Mouse (Mus musculus) liver, embryonic 15.5 days (tissue): ENCODE measurements around the gene Ptprs. TPM values are rescaled to one million over a fixed set of nuclear protein-coding genes. Genes with fewer than 3 reads are reported as not detected.

Experiments used
- ATAC-seq: fragments of 200-750 bp; cut with Nextera tagmentation; 2 replicates; pipeline ENCODE4 v1.8.0; 2017; ENCODE audit warnings: moderate number of reproducible peaks, mild to moderate bottlenecking, moderate library complexity; ENCODE audit not compliant: insufficient read depth
- H3K27ac ChIP-seq: fragments of 300-500 bp; sonication (generic); replicated peaks from 2 replicates; pipeline ENCODE4 v1.5.1; 2015; ENCODE audit warnings: mild to moderate bottlenecking, inconsistent platforms
- H3K27me3 ChIP-seq: fragments of 300-500 bp; sonication (generic); 2 replicates; pipeline ENCODE4 v1.6.1; 2015; ENCODE audit warnings: mild to moderate bottlenecking, inconsistent platforms
- H3K36me3 ChIP-seq: fragments of 300-500 bp; sonication (generic); replicated peaks from 2 replicates; pipeline ENCODE4 v1.6.1; 2015; ENCODE audit warnings: moderate library complexity, mild to moderate bottlenecking, inconsistent platforms
- H3K4me1 ChIP-seq: fragments of 300-500 bp; sonication (generic); replicated peaks from 2 replicates; pipeline ENCODE4 v1.6.1; 2015; ENCODE audit warnings: inconsistent platforms
- H3K4me2 ChIP-seq: fragments of 300-500 bp; sonication (generic); 2 replicates; pipeline ENCODE4 v1.6.1; 2015; ENCODE audit warnings: moderate library complexity, mild to moderate bottlenecking, inconsistent platforms
- H3K4me3 ChIP-seq: fragments of 300-500 bp; sonication (generic); replicated peaks from 2 replicates; pipeline ENCODE4 v1.5.1; 2015; ENCODE audit warnings: mild to moderate bottlenecking, inconsistent platforms
- H3K9ac ChIP-seq: fragments of 300-500 bp; sonication (generic); 2 replicates; pipeline ENCODE4 v1.6.1; 2015; ENCODE audit warnings: moderate library complexity, mild to moderate bottlenecking, inconsistent platforms
- H3K9me3 ChIP-seq: fragments of 300-500 bp; sonication (generic); replicated peaks from 2 replicates; pipeline ENCODE4 v1.6.1; 2016; ENCODE audit warnings: inconsistent platforms
- WGBS: fragments of 180-500 bp; shearing (Covaris S2); methylation state at CpG from one replicate; pipeline ENCODE4 v1.1.7; 2015; ENCODE audit warnings: mixed read lengths; ENCODE audit not compliant: insufficient replicate concordance; 5-methylcytosine and 5-hydroxymethylcytosine counted together
- polyA plus RNA-seq: library from polyadenylated mRNA; unstranded; fragments of >200 nt; fragmentation: Nextera tagmentation; extraction: Ambion mirVana; gene quantifications from 2 replicates; pipeline ENCODE4 v1.2.1, GENCODE M21; 2015

Ptprs gene
- polyA plus RNA-seq, 1 experiment from 2014 or later = 5.5 TPM

DNA sequence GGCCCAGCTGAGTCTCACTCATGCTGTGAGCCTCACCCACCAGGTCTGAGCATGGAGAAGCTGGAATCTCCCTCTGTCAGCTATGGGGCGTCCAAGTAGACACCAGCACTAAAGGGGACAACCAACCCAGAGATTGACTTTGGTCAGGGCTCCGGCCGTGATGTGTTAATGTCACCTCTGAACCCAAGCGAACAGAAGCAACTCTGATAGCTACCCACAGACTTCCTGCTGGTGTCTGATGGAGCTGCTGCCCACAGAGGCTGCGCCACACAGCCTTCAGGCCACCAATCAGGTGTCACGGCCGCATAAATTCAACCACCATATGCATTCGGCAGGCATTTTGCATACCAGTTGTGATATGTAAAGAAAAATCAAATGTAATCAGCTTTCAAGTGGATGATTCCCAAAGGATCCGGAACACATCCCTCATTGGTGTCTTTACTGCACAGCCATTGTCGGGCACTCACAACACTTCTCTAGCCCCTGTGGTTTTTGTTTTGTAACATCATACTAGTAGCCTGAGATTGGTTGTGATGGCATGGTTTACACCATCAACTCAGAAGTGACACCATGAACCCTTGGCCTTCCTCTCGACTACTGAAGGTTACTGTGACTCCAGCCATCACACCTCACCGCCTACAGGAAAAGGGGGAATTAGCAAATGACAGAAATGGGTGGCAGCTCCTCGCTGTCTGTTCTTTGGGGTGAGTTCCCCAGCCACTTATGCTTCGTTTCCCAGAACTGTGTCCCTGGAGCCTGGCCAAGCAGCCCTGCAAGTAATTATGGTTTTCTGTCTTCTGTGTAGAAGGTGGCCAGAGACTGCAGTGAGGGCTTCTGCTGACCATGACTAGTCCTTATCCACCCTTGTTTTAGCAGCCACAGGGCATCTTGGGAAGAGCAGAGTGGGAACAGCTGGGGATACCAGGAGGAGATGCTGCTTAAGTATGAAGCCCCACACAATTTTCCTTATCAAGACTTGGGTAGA lies 70.1 kb downstream of the Ptprs start:
- H3K27ac ChIP-seq = peak overlapping the region; percentile 64
- H3K4me2 ChIP-seq = no peak overlapping the region
- H3K4me3 ChIP-seq = no peak overlapping the region
- H3K4me1 ChIP-seq = peaks cover 36% of the 10 kb centered on the region
- H3K9ac ChIP-seq = no peak overlapping the region
- 0 out of 2 replicates have a peak, but pooled peaks have one; percentile 25 for ATAC-seq
- H3K27me3 ChIP-seq = no peaks in the 10 kb centered on the region
- H3K36me3 ChIP-seq = peaks cover 17% of the 10 kb centered on the region
- H3K9me3 ChIP-seq = no peaks in the 10 kb centered on the region
- WGBS = 49% methylated on average over 14 of the region's 14 CpGs

DNA sequence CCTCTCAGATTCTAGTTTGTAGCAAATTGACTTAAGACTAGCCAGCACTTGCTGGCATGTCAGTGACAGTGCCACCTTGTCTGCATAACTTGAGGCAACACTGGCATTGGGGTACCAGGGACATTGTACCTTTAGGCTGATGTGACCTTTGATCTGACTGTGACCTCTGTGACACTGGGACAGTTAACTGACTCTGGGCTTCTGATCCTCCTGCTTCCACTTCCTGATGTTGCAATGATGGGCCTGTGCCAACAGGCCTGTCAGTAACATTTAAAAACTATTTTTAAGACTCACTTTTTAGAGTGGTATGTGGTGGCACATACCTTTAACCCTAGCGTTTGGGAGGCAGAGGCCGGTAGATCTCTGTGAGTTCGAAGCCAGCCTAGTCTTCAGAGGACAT lies 70.9 kb downstream of the Ptprs start:
- Histone ChIP-seq H3K4me3 (no peak overlapping the region), H3K9ac (no peak overlapping the region), H3K9me3 (no peaks in the 10 kb centered on the region), H3K4me2 (no peak overlapping the region), H3K27me3 (no peaks in the 10 kb centered on the region), H3K4me1 (peaks cover 36% of the 10 kb centered on the region), H3K36me3 (peaks cover 23% of the 10 kb centered on the region), H3K27ac (peak overlapping the region; percentile 64)
- 67% methylated on average over 3 of the region's 3 CpGs for WGBS
- peak; percentile 53; the same call in 1 of the 2 replicates for ATAC-seq

DNA sequence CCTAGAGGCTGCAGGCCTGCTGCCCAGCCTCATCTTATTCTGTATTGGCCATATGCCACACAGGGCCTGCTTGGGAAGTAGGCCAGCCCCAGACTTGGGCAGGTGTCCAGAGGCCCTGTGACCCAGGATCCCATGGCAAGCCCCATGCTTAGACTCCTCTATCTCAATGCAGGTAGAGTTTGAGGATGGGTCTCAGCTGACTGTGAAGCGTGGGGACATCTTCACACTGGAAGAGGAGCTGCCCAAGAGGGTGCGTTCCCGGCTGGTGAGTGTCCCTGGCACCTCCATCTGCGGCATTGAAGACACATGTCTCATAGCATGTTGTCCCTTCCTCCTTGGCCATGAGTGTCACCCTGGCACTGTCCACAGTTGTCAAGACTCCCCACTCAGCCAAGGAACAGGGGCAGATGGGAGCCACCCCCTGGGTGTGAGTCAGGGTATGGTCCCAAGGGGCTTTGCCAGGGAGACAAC lies 75.2 kb downstream of the Ptprs start:
- H3K9me3 ChIP-seq = no peaks in the 10 kb centered on the region
- peaks cover 10% of the 10 kb centered on the region for H3K4me1 ChIP-seq
- whole genome bisulfite sequencing = 86% methylated on average over 4 of the region's 4 CpGs
- no peak overlapping the region for H3K4me2 ChIP-seq
- H3K27ac ChIP-seq = no peak overlapping the region
- H3K27me3 ChIP-seq = no peaks in the 10 kb centered on the region
- no peak for ATAC-seq
- peaks cover 53% of the 10 kb centered on the region for H3K36me3 ChIP-seq
- H3K4me3 ChIP-seq = no peak overlapping the region
- H3K9ac ChIP-seq = no peak overlapping the region

DNA sequence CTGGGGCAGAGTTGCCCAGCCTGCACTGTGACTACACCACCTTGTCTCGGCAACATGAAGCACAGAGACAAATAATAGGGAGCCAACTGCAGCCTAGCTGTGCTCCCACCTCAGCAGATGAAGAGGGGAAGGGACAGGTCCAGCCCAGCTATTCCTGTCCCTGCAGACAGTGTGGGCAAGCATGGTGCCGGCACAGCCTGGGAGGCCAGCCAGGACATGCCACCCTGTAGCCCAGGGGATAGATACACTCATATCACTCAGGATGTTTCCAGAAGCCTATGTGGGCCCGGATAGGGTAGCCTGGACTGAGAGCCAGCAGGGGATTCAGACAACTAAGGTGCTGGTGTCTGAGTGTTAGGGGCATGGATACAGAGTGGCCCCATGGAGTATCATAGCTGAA lies 76.1 kb downstream of the Ptprs start:
- H3K4me1 ChIP-seq = peaks cover 2% of the 10 kb centered on the region
- no peak overlapping the region for H3K4me3 ChIP-seq
- H3K27ac ChIP-seq = no peak overlapping the region
- H3K27me3 ChIP-seq = no peaks in the 10 kb centered on the region
- WGBS = 77% methylated on average over 3 of the region's 3 CpGs
- no peaks in the 10 kb centered on the region for H3K9me3 ChIP-seq
- no peak for ATAC-seq
- no peak overlapping the region for H3K9ac ChIP-seq
- H3K4me2 ChIP-seq = no peak overlapping the region
- H3K36me3 ChIP-seq = peaks cover 53% of the 10 kb centered on the region

DNA sequence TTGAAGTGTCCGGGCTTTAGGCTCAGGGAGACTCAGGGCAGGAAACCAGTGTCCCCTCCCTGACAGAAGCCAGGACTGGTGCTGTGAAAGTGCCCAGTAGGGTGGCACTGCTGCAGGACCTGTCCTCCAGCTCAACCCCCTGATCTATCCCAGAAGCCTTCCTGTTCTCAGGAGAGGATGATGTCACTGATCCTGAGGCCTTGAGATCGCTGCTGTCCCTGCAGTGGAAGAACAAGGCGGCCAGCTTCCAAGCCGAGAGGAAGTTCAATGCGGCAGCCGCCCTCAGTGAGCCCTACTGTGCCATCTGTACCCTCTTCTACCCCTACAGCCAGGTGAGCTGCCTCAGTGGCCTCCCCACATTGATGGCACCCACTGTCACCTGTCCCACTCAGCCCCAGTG lies 80.2 kb downstream of the Ptprs start:
- Histone ChIP-seq H3K27me3 (no peaks in the 10 kb centered on the region), H3K36me3 (peaks cover 40% of the 10 kb centered on the region), H3K9me3 (no peaks in the 10 kb centered on the region), H3K9ac (no peak overlapping the region), H3K4me3 (no peak overlapping the region), H3K4me1 (no peaks in the 10 kb centered on the region), H3K4me2 (no peak overlapping the region), H3K27ac (no peak overlapping the region)
- no peak for ATAC-seq
- WGBS = 64% methylated on average over 6 of the region's 6 CpGs

DNA sequence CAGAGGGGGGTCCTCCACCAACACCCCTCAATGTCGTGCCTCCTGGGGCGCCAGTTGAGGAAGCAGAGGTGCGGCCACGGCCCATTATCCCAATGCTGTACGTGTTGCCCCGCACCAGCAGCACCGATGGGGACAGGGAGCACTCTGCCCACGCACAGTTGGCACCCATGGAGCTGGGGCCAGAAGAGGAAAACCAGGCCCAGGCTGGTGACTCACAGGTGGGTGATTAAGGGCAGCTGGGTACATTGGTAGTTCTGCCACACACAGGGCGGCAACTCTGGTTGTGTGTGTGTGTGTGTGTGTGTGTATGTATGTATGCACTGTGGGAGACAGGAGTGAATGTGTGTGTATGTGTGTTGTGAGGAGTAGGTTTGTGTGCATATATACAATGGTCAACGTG lies 82.4 kb downstream of the Ptprs start:
- H3K4me1 ChIP-seq = no peaks in the 10 kb centered on the region
- H3K27me3 ChIP-seq = no peaks in the 10 kb centered on the region
- no peak overlapping the region for H3K4me2 ChIP-seq
- H3K4me3 ChIP-seq = no peak overlapping the region
- H3K36me3 ChIP-seq = peaks cover 31% of the 10 kb centered on the region
- no peak overlapping the region for H3K27ac ChIP-seq
- H3K9ac ChIP-seq = no peak overlapping the region
- WGBS = 76% methylated on average over 10 of the region's 10 CpGs
- H3K9me3 ChIP-seq = no peaks in the 10 kb centered on the region
- no peak for ATAC-seq

DNA sequence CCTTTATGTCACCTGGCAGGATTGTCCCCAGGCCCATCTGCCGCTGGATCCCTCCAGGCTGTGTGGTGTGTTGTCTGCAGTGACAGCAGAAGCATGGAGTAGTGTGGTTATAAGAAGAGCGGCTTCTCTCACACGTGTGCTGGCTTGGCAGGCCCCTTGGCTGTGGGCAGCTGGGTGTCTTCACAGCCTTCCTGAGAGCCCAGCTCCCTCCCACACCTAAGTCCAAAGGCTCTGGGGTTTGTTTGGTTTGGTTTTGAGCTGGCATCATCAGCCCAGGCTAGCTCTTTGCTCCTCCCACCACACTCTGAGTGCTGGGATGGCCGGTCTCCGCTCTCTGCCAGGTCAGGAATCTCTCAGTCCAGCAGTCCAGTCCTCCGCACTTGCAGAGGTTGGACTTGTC lies 83.0 kb downstream of the Ptprs start:
- no peaks in the 10 kb centered on the region for H3K4me1 ChIP-seq
- H3K27ac ChIP-seq = no peak overlapping the region
- H3K36me3 ChIP-seq = peaks cover 34% of the 10 kb centered on the region
- no peak overlapping the region for H3K9ac ChIP-seq
- 80% methylated on average over 6 of the region's 6 CpGs for WGBS
- no peaks in the 10 kb centered on the region for H3K9me3 ChIP-seq
- no peak for ATAC-seq
- no peak overlapping the region for H3K4me2 ChIP-seq
- no peaks in the 10 kb centered on the region for H3K27me3 ChIP-seq
- no peak overlapping the region for H3K4me3 ChIP-seq

DNA sequence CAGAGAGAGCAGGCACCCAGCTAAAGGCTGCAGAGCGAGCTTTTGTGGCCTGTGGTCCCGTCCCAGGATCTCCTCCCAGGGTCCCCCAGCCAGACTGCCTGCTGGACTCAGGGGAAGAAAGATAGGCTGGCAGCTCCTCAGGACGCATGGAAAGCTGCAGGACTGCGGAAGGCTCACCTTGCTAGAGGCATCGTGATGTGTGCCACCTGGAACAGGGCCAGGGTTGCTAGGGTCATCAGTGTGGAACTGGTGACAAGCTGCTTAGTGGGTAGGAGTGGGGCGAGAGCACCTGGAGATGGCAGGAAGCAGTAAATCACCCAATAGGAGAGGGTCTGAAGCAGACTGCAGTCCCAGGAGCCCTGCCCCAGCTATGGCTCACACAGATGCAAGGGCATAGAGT lies 88.7 kb downstream of the Ptprs start:
- H3K4me3 ChIP-seq = no peak overlapping the region
- no peak overlapping the region for H3K9ac ChIP-seq
- no peaks in the 10 kb centered on the region for H3K27me3 ChIP-seq
- H3K36me3 ChIP-seq = peaks cover 28% of the 10 kb centered on the region
- no peak overlapping the region for H3K27ac ChIP-seq
- H3K4me2 ChIP-seq = no peak overlapping the region
- 0 out of 2 replicates have a peak, but pooled peaks cover 4% of the 10 kb centered on the region for H3K4me1 ChIP-seq
- 79% methylated on average over 6 of the region's 6 CpGs for WGBS
- H3K9me3 ChIP-seq = no peaks in the 10 kb centered on the region
- no peak for ATAC-seq

DNA sequence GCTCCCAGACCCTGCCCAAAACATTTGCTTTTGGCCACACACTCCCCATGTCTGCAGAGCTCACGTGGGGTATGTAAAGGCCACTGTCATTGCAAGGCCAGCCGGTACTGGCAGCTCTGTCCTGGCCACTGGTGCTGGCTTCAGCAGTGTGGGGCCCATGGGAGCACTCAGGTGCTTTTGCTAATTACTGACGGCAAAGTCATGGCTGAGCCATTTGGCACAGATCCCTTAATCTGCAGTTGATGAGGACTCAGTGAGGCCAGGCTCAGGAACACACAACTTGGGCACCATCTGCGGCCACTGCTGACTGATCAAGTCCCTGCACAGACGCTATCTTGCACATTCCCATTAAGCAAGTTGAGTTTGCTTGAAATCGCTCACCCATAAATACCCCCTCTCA lies 91.4 kb downstream of the Ptprs start:
- Histone ChIP-seq H3K4me2 (no peak overlapping the region), H3K9ac (no peak overlapping the region), H3K27me3 (no peaks in the 10 kb centered on the region), H3K4me3 (no peak overlapping the region), H3K9me3 (no peaks in the 10 kb centered on the region), H3K27ac (no peak overlapping the region), H3K4me1 (0 out of 2 replicates have a peak, but pooled peaks cover 4% of the 10 kb centered on the region), H3K36me3 (peaks cover 27% of the 10 kb centered on the region)
- no peak for ATAC-seq
- 72% methylated on average over 6 of the region's 6 CpGs for WGBS

DNA sequence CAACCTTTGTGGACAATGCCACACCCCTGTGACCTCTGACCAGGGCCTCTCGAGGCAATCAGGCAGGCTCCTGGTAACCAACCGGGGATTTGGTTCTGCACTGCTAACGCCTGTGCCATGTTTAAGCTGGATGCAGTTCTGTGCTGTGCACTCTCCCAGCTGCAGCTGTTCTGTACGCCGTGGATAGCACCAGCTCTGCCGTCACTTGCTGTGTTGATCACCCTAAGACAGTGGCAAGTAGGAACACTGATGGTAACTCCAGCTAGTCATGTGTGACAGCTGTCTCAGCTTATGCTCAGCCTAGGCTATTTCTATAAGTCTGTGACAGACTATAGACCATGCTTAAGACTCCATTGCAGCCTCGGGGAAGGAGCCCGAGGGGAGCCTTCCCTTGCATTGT lies 93.3 kb downstream of the Ptprs start:
- Histone ChIP-seq H3K9me3 (no peaks in the 10 kb centered on the region), H3K27me3 (no peaks in the 10 kb centered on the region), H3K4me3 (no peak overlapping the region), H3K27ac (no peak overlapping the region), H3K36me3 (0 out of 2 replicates have a peak, but pooled peaks cover 14% of the 10 kb centered on the region), H3K4me1 (0 out of 2 replicates have a peak, but pooled peaks cover 4% of the 10 kb centered on the region), H3K4me2 (no peak overlapping the region), H3K9ac (no peak overlapping the region)
- no peak for ATAC-seq
- 67% methylated on average over 8 of the region's 8 CpGs for WGBS

DNA sequence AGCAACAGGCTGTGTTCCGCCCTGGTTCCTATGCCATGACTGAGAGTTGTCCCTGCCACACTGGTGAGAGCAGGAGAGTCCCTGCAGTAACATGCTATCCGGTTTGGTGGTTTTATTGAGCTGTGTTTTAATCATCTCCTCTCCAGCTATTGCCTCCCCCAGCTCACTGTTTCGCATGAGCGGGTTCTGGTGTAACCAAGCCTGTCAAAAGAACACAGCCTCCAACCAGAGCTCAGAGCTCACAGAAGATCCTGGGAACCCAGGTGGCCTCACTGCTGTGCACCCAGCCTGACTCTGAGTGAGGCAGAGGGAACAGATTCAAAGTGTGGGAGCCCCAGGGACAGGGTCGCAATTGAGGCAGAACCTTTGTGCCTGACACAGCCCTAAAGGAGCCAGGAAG lies 95.1 kb downstream of the Ptprs start:
- 0 out of 2 replicates have a peak, but pooled peaks cover 17% of the 10 kb centered on the region for H3K36me3 ChIP-seq
- no peak overlapping the region for H3K4me2 ChIP-seq
- H3K27ac ChIP-seq = no peak overlapping the region
- no peaks in the 10 kb centered on the region for H3K9me3 ChIP-seq
- H3K4me1 ChIP-seq = 0 out of 2 replicates have a peak, but pooled peaks cover 4% of the 10 kb centered on the region
- WGBS = 79% methylated on average over 5 of the region's 5 CpGs
- H3K4me3 ChIP-seq = no peak overlapping the region
- H3K9ac ChIP-seq = no peak overlapping the region
- ATAC-seq = no peak
- H3K27me3 ChIP-seq = no peaks in the 10 kb centered on the region
